Mouse (Mus musculus): ENCODE measurements around the gene Tmem202.
A peak's percentile ranks its signal among the peaks of the same experiment; 100 is the strongest.

DNA sequence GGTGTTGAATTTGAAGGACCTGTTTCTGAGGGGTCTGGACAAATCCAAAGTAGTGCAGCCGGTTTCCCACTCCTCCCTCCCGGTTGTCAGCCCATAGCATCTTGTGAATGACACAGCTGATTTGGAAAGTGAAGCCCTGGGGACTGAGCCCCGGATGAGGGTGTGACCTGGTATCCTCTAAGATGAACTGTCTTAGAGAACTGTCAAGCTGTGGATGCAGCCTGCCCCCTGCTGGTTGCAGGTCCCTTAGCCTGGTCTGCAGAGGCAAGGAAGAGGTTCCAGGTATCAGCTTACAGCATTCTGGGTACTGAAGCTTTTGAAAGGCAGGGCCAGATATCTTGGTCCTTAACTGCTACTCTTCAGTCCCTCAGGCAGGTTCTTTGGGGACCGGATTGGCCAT is 26.0 kb upstream of the Tmem202 start:
- TF ChIP-seq POLR2A (IDR thresholded peaks at IDR 0.05; ENCODE audit: low read depth, low read length): no peak
- TF ChIP-seq CTCF (IDR thresholded peaks at IDR 0.05; ENCODE audit: extremely low read depth, insufficient read depth, insufficient read length, insufficient replicate concordance): peak; percentile 91; the same call in 1 of the 2 replicates
